Mouse (Mus musculus) neural tube, embryonic 15.5 days (tissue): ENCODE data around the gene Nop2. TPM values are rescaled to one million over a fixed set of nuclear protein-coding genes. Genes with fewer than 3 reads are reported as not detected.

Experiments
- ATAC-seq: fragments of 200-750 bp; cut with Nextera tagmentation; 2 replicates; pipeline ENCODE4 v1.8.0; 2017; ENCODE audit warnings: mild to moderate bottlenecking, moderate TSS enrichment, moderate library complexity; ENCODE audit not compliant: low FRiP score
- H3K27ac ChIP-seq: fragments of 300-500 bp; sonication (generic); replicated peaks from 2 replicates; pipeline ENCODE4 v1.5.1; 2015; ENCODE audit warnings: mild to moderate bottlenecking, inconsistent platforms
- H3K27me3 ChIP-seq: fragments of 300-500 bp; sonication (generic); replicated peaks from 2 replicates; pipeline ENCODE4 v1.6.1; 2015; ENCODE audit warnings: inconsistent platforms
- H3K36me3 ChIP-seq: fragments of 300-500 bp; sonication (generic); 2 replicates; pipeline ENCODE4 v1.6.1; 2015; ENCODE audit warnings: inconsistent platforms
- H3K4me1 ChIP-seq: fragments of 300-500 bp; sonication (generic); 2 replicates; pipeline ENCODE4 v1.6.1; 2015; ENCODE audit warnings: inconsistent platforms
- H3K4me2 ChIP-seq: fragments of 300-500 bp; sonication (generic); 2 replicates; pipeline ENCODE4 v1.6.1; 2015; ENCODE audit warnings: inconsistent platforms, mild to moderate bottlenecking, moderate library complexity
- H3K4me3 ChIP-seq: fragments of 300-500 bp; sonication (generic); replicated peaks from 2 replicates; pipeline ENCODE4 v1.5.1; 2015; ENCODE audit warnings: mild to moderate bottlenecking, inconsistent platforms
- H3K9ac ChIP-seq: fragments of 300-500 bp; sonication (generic); replicated peaks from 2 replicates; pipeline ENCODE4 v1.6.1; 2015; ENCODE audit warnings: mild to moderate bottlenecking, inconsistent platforms
- H3K9me3 ChIP-seq: fragments of 300-500 bp; sonication (generic); replicated peaks from 2 replicates; pipeline ENCODE4 v1.6.1; 2016; ENCODE audit warnings: inconsistent platforms
- WGBS: fragments of 180-500 bp; shearing (Covaris S2); methylation state at CpG from one replicate; pipeline ENCODE4 v1.1.7; 2015; ENCODE audit warnings: mixed read lengths; 5-methylcytosine and 5-hydroxymethylcytosine counted together
- polyA plus RNA-seq: library from polyadenylated mRNA; unstranded; fragments of >200 nt; fragmentation: Nextera tagmentation; extraction: Ambion mirVana; gene quantifications from 2 replicates; pipeline ENCODE4 v1.2.1, GENCODE M21; 2015

Nop2 gene
- polyA plus RNA-seq, 1 experiment from 2014 or later: 47.8 TPM

DNA sequence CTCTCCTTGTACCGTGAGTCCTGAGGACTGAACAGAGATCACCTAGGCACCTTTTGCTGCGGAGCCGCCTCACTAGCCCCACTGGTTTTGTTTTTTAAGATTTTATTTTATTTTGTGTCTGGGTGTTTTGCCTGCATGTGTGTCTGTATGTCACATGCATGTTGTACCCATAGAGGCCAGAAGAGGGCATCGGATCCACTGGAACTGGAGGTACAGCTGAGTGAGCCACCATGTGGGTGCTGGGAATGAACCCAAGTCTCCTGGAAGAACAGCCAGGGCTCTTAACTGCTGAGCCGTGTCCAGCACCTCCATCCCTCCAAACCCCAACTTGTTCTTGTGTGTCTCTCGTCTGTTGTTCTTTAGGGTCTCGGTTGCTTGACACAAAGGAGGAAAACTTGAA is 20.8 kb upstream of the Nop2 start:
- H3K9me3 ChIP-seq: no peaks in the 10 kb centered on the region
- 93% methylated on average over 7 of the region's 7 CpGs for WGBS
- H3K9ac ChIP-seq: no peak overlapping the region
- no peak for ATAC-seq
- H3K36me3 ChIP-seq: peaks cover 94% of the 10 kb centered on the region
- H3K4me3 ChIP-seq: no peak overlapping the region
- no peaks in the 10 kb centered on the region for H3K27me3 ChIP-seq
- H3K4me1 ChIP-seq: no peaks in the 10 kb centered on the region
- no peak overlapping the region for H3K27ac ChIP-seq
- no peak overlapping the region for H3K4me2 ChIP-seq

DNA sequence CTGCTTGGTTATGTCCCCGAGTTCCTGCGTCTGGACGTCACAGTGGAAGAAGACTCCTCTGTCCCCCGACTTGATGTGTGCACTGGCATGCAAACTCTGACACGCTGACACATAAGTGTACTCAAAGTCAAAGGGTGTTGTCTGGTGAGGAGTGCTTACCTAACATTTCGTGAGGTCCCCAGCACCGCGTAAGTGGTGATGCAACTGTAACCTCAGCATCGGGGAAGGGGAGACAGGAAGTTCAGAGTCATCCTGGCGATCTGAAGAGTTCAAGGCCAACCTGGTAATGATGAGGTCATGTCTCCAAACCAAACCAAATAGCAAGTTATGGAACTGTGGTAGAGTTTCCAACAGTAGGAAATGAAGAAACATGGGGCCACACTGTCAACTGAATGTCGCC is 19.2 kb upstream of the Nop2 start:
- Histone ChIP-seq H3K4me2 (no peak overlapping the region), H3K27ac (no peak overlapping the region), H3K27me3 (no peaks in the 10 kb centered on the region), H3K4me3 (no peak overlapping the region), H3K36me3 (peaks cover 94% of the 10 kb centered on the region), H3K9me3 (no peaks in the 10 kb centered on the region), H3K9ac (no peak overlapping the region), H3K4me1 (no peaks in the 10 kb centered on the region)
- ATAC-seq: no peak
- 96% methylated on average over 11 of the region's 11 CpGs for WGBS

DNA sequence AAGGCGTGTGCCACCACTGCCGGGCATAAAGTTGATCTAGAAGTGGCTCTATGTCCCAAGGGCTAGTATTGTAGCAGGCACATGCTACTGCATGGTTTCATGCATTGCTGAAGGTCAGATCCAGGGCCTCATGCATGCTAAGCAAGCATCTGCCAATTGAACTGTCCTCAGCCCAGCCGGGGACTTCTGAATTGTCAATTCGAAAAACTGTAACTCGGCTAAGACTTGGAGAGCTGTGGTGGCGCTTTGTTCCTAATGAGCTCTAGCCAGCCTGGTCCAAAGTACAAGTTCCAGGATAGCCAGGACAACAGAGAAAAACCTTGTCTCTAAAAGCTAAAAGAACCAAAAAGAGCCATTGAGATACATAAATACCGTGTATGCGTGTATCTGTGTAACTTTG is 12.3 kb upstream of the Nop2 start:
- ATAC-seq: no peak
- H3K27me3 ChIP-seq: no peaks in the 10 kb centered on the region
- H3K27ac ChIP-seq: no peak overlapping the region
- H3K9me3 ChIP-seq: no peaks in the 10 kb centered on the region
- WGBS: 96% methylated on average over 8 of the region's 8 CpGs
- no peak overlapping the region for H3K9ac ChIP-seq
- H3K4me3 ChIP-seq: no peak overlapping the region
- H3K4me1 ChIP-seq: no peaks in the 10 kb centered on the region
- no peak overlapping the region for H3K4me2 ChIP-seq
- H3K36me3 ChIP-seq: peaks cover 95% of the 10 kb centered on the region

DNA sequence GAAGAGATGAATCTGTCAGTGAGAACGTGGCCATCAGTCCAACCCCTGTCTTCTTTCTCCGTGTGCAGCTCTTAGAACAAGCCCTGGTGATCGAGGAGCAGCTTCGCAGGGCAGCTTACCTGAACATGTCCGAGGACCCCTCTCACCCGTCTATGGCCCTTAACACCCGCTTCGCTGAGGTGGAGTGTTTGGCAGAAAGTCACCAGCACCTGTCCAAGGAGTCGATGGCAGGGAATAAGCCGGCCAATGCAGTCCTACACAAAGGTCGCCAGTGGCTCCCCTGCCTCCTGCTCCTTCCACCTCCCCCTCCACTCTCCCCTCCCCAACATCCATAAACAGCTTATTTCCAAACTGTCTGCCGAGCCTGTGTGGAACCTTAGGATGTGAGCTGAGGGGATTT is 3.0 kb upstream of the Nop2 start:
- Histone ChIP-seq H3K36me3 (peaks cover 71% of the 10 kb centered on the region), H3K4me1 (peaks cover 22% of the 10 kb centered on the region), H3K27ac (no peak overlapping the region), H3K27me3 (no peaks in the 10 kb centered on the region), H3K4me3 (no peak overlapping the region), H3K4me2 (no peak overlapping the region), H3K9ac (no peak overlapping the region), H3K9me3 (no peaks in the 10 kb centered on the region)
- no peak for ATAC-seq
- 91% methylated on average over 12 of the region's 12 CpGs for WGBS

DNA sequence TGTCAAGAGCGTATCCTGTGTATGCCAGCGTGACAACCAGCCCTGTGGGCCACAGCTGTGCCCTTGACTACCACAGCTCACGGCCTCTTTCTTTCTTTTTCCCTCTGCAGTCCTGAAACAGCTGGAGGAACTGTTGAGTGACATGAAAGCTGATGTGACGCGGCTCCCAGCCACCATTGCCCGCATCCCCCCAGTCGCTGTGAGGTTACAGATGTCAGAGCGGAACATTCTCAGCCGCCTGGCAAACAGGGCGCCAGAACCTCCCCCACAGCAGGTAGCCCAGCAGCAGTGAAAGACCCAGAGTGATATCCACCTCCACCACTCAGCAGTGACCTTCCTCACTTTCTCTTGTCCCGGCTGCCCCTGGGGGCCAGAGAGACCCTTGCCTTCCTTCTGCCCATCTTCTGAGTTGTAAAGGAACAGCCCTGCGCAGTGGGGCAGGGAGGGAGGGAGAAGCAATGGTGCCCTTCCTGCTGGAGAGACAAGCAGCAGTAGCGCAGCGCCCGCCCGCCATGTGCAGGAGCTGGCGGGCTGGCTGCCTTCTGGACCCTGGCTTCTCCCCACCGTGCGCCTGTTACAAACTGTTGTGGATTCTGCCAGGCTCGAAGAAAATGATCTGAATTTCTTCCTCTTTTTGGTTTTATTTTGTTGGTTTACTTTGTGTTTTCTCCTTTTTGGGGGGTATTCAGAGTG is 1.9 kb upstream of the Nop2 start:
- peaks cover 71% of the 10 kb centered on the region for H3K36me3 ChIP-seq
- no peak overlapping the region for H3K4me3 ChIP-seq
- 86% methylated on average over 19 of the region's 20 CpGs for WGBS
- H3K9ac ChIP-seq: no peak overlapping the region
- no peaks in the 10 kb centered on the region for H3K9me3 ChIP-seq
- no peak for ATAC-seq
- no peak overlapping the region for H3K27ac ChIP-seq
- H3K4me1 ChIP-seq: peaks cover 22% of the 10 kb centered on the region
- H3K27me3 ChIP-seq: no peaks in the 10 kb centered on the region
- no peak overlapping the region for H3K4me2 ChIP-seq

DNA sequence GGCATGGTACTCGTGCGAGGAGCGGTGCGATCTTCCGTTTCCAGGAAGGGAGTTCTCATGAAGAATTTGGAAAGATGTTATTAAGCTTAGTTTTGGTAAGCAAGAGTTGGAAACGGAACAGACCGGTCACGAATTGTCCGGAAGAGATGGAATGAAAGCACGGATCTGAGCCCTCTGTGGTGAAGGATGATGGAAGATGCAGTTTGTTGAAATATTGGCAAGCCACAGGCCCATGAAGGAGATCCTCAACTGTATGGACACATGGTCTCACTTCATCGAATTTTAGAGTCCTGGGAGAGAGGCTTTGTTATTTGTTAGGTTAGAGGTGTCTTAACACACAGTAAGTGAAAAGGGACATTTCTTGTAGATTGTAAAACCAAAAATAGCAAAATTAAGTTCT is 761 bp downstream of the Nop2 start:
- Histone ChIP-seq H3K4me2 (peak overlapping the region; percentile 91), H3K9ac (peak overlapping the region; percentile 84), H3K4me3 (peak overlapping the region; percentile 91), H3K4me1 (peaks cover 22% of the 10 kb centered on the region), H3K27ac (no peak overlapping the region), H3K27me3 (no peaks in the 10 kb centered on the region), H3K36me3 (peaks cover 69% of the 10 kb centered on the region), H3K9me3 (no peaks in the 10 kb centered on the region)
- ATAC-seq: no peak
- 6% methylated on average over 11 of the region's 11 CpGs for WGBS

DNA sequence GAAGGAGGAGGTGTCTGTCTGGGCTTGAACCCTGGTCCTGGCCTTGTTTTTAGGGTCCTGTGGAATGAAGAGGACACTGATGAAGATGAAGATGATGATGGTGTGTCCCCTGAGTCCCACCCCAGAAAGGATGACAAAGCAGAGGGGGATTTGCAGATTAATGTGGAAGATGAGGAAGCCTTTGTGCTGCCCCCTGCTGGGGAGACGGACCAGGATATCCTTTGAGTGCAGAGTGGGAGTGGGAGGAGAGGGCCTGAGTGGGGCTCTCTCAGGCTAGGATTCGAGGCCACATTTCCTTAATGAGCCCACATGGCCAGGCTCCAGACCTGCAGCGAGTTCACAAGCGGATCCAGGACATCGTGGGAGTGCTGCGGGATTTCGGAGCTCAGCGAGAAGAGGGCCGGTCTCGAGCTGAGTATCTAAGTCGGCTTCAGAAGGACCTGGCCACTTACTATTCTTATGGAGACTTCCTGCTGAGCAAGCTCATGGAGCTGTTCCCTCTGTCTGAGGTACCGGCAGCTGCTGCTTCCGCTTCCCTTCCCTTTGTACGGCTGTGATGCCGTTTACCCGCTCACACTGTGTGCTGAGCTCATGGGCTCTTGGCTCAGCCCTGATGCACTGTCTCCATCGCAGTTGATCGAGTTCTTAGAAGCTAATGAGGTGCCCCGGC is 5.4 kb downstream of the Nop2 start:
- Histone ChIP-seq H3K4me1 (peaks cover 15% of the 10 kb centered on the region), H3K27me3 (no peaks in the 10 kb centered on the region), H3K4me3 (no peak overlapping the region), H3K4me2 (no peak overlapping the region), H3K9me3 (no peaks in the 10 kb centered on the region), H3K36me3 (peaks cover 83% of the 10 kb centered on the region), H3K27ac (no peak overlapping the region), H3K9ac (no peak overlapping the region)
- no peak for ATAC-seq
- 87% methylated on average over 19 of the region's 19 CpGs for WGBS

DNA sequence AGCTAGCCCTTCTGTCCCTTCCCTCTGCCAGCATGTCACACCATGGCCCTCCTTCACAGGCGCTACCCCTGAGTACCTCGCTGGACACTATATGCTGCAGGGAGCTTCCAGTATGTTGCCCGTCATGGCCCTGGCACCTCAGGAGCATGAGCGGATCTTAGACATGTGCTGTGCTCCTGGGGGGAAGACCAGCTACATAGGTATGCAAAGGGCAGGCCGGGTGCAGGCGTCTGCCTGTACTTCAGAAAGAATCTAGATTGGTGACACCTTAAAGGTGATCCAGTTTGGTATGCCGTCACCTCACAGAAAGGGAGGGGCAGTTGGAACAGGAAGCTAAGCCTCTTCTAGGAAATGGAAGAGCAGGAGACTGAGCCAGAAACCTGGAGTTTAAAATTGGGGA is 8.0 kb downstream of the Nop2 start:
- H3K4me1 ChIP-seq: peaks cover 9% of the 10 kb centered on the region
- no peak overlapping the region for H3K4me3 ChIP-seq
- H3K9me3 ChIP-seq: no peaks in the 10 kb centered on the region
- H3K4me2 ChIP-seq: no peak overlapping the region
- no peak overlapping the region for H3K27ac ChIP-seq
- WGBS: 92% methylated on average over 7 of the region's 7 CpGs
- peaks cover 87% of the 10 kb centered on the region for H3K36me3 ChIP-seq
- no peak overlapping the region for H3K9ac ChIP-seq
- H3K27me3 ChIP-seq: no peaks in the 10 kb centered on the region
- no peak for ATAC-seq

DNA sequence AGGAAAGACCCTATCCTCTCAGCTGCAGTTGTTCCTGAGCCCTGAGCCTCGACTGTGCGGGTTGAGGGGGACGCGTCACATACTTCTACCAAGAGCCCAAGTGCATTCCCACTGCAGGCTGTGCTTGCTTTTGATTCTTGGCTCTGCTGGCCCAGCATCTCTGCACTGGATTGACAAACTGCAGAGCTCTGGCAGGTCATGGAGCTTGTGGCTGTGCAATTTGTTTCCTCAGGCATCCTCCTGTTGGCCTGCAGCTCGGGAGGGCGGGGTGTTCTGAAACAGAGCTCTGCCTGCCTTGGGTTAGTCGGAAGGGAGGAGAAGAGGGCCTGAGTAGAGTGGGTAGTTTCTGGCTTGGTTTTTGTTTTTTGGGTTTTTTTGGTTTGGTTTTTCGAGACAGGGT is 10.7 kb downstream of the Nop2 start:
- no peak overlapping the region for H3K4me3 ChIP-seq
- H3K27me3 ChIP-seq: no peaks in the 10 kb centered on the region
- H3K27ac ChIP-seq: no peak overlapping the region
- no peak overlapping the region for H3K4me2 ChIP-seq
- no peaks in the 10 kb centered on the region for H3K9me3 ChIP-seq
- H3K9ac ChIP-seq: no peak overlapping the region
- peaks cover 31% of the 10 kb centered on the region for H3K4me1 ChIP-seq
- peaks cover 63% of the 10 kb centered on the region for H3K36me3 ChIP-seq
- 92% methylated on average over 8 of the region's 8 CpGs for WGBS
- ATAC-seq: no peak

DNA sequence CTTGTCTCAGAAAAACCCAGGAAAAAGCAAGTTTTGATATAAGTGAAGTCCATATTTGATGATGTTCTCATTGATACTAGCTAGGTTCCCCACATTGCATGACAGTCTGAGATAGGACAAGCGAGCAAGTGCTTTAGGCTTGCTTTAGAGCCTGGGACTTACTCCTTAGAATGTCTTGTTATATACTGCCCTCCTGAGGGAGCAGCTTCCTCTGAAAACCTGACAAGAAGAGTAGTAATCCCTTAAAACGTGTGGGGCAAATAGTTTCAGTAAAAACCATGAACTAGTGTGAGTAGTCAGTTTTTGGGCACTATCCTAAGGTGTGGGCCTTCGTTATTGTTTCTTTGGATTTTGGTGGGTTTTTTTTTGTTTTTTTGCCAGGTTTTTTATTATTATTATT is 11.4 kb downstream of the Nop2 start:
- H3K4me1 ChIP-seq: peaks cover 38% of the 10 kb centered on the region
- peaks cover 58% of the 10 kb centered on the region for H3K36me3 ChIP-seq
- no peak for ATAC-seq
- no peaks in the 10 kb centered on the region for H3K9me3 ChIP-seq
- H3K9ac ChIP-seq: no peak overlapping the region
- H3K4me2 ChIP-seq: no peak overlapping the region
- H3K4me3 ChIP-seq: no peak overlapping the region
- H3K27me3 ChIP-seq: no peaks in the 10 kb centered on the region
- 84% methylated on average over 3 of the region's 3 CpGs for WGBS
- H3K27ac ChIP-seq: no peak overlapping the region

DNA sequence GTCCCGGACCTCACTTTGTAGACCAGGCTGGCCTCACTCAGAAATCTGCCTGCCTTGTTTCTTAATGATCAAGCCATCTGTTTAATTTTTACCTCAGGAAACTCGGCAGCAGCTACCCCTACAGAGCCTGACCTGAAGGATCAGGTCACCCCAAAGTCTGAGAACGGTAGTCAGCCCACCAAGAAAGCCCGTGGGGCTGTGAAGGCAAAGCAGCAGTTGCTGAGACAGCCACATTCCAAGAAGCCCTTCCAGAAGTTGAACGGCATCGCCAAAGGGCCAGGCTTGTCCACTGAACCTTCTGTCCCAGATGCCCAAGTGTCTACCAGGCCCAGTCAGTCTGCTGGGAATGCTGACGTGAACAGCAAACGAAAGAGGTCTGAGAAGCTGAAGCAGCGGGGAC is 12.2 kb downstream of the Nop2 start:
- WGBS: 86% methylated on average over 9 of the region's 9 CpGs
- no peak overlapping the region for H3K27ac ChIP-seq

DNA sequence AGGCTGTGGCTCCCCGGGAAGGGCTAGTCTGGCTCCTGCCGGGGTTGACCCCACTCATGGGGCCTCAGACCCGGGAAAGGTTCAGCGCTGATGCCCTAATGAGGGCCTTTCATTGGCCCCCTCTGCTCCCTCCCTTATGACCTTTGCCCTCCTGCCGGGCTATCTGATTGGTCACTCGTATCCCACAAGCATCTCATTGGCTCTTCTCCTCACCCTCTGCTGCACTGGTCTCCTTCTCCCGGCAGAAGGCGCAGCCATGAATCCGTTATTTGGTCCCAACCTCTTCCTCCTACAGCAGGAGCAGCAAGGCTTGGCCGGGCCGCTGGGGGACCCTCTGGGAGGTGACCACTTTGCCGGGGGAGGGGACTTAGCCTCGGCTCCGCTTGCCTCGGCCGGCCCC is 13.3 kb downstream of the Nop2 start, which contains the start of gene Iffo1:
TSS of gene Iffo1 (plus strand) at position 241 of the 400 bp plus-strand sequence.
- Histone ChIP-seq H3K9ac (peak within 1 kb of the TSS; percentile 71), H3K27ac (peak within 1 kb of the TSS; percentile 90), H3K4me1 (peaks cover 55% of the 10 kb centered on the region), H3K4me3 (peak within 1 kb of the TSS; percentile 80), H3K27me3 (no peaks in the 10 kb centered on the region), H3K36me3 (peaks cover 42% of the 10 kb centered on the region), H3K4me2 (peak within 1 kb of the TSS; percentile 92), H3K9me3 (no peaks in the 10 kb centered on the region)
- WGBS: 1% methylated on average over 16 of the region's 16 CpGs
- ATAC-seq: peak; percentile 94

More for the DNA sequence above, 12.2 kb downstream of the Nop2 start:
- Histone ChIP-seq H3K4me3 (no peak overlapping the region), H3K27me3 (no peaks in the 10 kb centered on the region), H3K36me3 (peaks cover 50% of the 10 kb centered on the region), H3K4me2 (no peak overlapping the region), H3K9ac (no peak overlapping the region), H3K4me1 (peaks cover 45% of the 10 kb centered on the region), H3K9me3 (no peaks in the 10 kb centered on the region)
- ATAC-seq: no peak
